Mouse (Mus musculus) testis, adult 2 months (tissue): ENCODE data around the gene Bud13. TPM values are rescaled to one million over a fixed set of nuclear protein-coding genes. Genes with fewer than 3 reads are reported as not detected.
"Not testable (repeated sequence)": the region's sequence is repeated elsewhere in the genome, so short reads cannot be mapped to it uniquely, and the experiment has no call there.

Source experiments
- H3K27ac ChIP-seq: fragments of 200-500 bp; 2 replicates; pipeline ENCODE4 v1.5.1; 2012; ENCODE audit warnings: low read depth, low read length; ENCODE audit not compliant: control insufficient read depth, insufficient read depth
- H3K27me3 ChIP-seq: fragments of 200-500 bp; 2 replicates; pipeline ENCODE4 v1.6.1; 2012; ENCODE audit warnings: mild to moderate bottlenecking, low read length, moderate library complexity; ENCODE audit not compliant: control insufficient read depth, insufficient read depth
- H3K36me3 ChIP-seq: fragments of 200-500 bp; 2 replicates; pipeline ENCODE4 v1.6.1; 2012; ENCODE audit warnings: mild to moderate bottlenecking, low read length; ENCODE audit not compliant: control insufficient read depth, insufficient read depth
- H3K4me1 ChIP-seq: fragments of 200-500 bp; 2 replicates; pipeline ENCODE4 v1.6.1; 2012; ENCODE audit warnings: low read length; ENCODE audit not compliant: control insufficient read depth, insufficient read depth
- H3K4me3 ChIP-seq: fragments of 200-500 bp; 2 replicates; pipeline ENCODE4 v1.5.1; 2012; ENCODE audit warnings: low read depth, mild to moderate bottlenecking, low read length, moderate library complexity, mixed read lengths; ENCODE audit not compliant: control insufficient read depth
- CTCF ChIP-seq: fragments of 200-500 bp; IDR thresholded peaks from 2 replicates; pipeline ENCODE4 v1.5.1; 2012; ENCODE audit warnings: low read depth, mild to moderate bottlenecking, inconsistent platforms, low read length, moderate library complexity; ENCODE audit not compliant: control insufficient read depth, insufficient read depth, insufficient replicate concordance
- POLR2A ChIP-seq: fragments of 200-500 bp; IDR thresholded peaks from 2 replicates; pipeline ENCODE4 v1.6.1; 2012; ENCODE audit warnings: low read depth, mild to moderate bottlenecking, inconsistent platforms, low read length, moderate library complexity; ENCODE audit not compliant: control insufficient read depth
- polyA plus RNA-seq: library from polyadenylated mRNA; depleted of rRNA; stranded (reverse); fragments of >200 nt; gene quantifications from 2 replicates; pipeline ENCODE4 v1.2.3, GENCODE M21; 2012

Gene Bud13
- polyA plus RNA-seq, 1 experiment, result 5.8 TPM

GRCm38 (mm10) chr9:46329250-46329648 is 46.4 kb downstream of the Bud13 start:
- peak overlapping the region; percentile 76; the same call in 1 of the 2 replicates for H3K27ac ChIP-seq
- TF ChIP-seq CTCF (no peak), POLR2A (no peak)
- H3K4me1 ChIP-seq, result peaks cover 17% of the 10 kb centered on the region
- H3K36me3 ChIP-seq, result no peaks in the 10 kb centered on the region
- peaks cover 3% of the 10 kb centered on the region for H3K27me3 ChIP-seq
- H3K4me3 ChIP-seq, result peak overlapping the region; percentile 96

DNA sequence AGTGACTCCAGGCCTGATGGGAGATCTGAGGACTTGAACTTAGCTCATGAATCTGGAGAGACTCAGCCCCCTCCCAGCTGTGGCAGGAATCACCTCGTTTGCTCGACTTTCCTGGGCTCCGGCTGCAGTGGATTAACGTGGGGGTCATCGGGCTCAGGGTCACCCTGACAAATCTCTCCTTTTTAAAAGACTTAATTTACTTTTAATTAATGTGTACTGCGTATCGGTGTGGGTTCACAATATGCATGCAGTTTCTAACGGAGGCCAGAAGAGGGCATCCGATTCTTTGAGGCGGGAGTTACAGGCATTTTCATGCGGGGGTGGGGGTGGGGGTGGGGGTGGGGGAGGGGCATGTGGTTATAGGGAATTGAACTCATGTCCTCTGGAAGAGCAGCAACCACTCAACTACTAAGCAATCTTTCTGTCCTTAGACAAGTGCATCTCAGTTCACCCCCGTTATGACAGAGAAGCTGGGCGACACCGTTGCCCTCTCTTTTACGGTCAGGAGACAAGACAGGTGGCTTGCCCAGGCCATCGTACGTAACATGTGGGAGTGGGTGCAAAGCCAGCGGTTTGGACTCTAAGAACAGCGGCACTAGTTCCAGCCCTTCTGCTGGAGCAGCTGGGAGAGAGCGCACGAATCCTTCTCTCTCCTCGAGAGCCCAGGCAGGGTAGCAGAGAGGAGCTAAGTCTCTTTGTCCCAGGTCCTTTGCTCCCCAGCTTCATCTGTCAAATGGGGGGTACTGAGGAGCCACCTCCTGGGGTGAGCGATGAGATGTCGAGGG is 47.2 kb downstream of the Bud13 start:
- H3K4me3 ChIP-seq, result peak overlapping the region; percentile 96
- no peaks in the 10 kb centered on the region for H3K36me3 ChIP-seq
- TF ChIP-seq CTCF (no peak), POLR2A (no peak; the same call in 1 of the 2 replicates)
- H3K27ac ChIP-seq, result peak overlapping the region; percentile 40
- peaks cover 3% of the 10 kb centered on the region for H3K27me3 ChIP-seq
- H3K4me1 ChIP-seq, result peaks cover 25% of the 10 kb centered on the region

GRCm38 (mm10) chr9:46330586-46330895 is 47.7 kb downstream of the Bud13 start:
- H3K36me3 ChIP-seq, result no peaks in the 10 kb centered on the region
- H3K27ac ChIP-seq, result peak overlapping the region; percentile 40
- H3K4me1 ChIP-seq, result peaks cover 28% of the 10 kb centered on the region
- peak overlapping the region; percentile 91 for H3K4me3 ChIP-seq
- TF ChIP-seq POLR2A (no peak; the same call in 1 of the 2 replicates), CTCF (no peak)
- H3K27me3 ChIP-seq, result peaks cover 3% of the 10 kb centered on the region

DNA sequence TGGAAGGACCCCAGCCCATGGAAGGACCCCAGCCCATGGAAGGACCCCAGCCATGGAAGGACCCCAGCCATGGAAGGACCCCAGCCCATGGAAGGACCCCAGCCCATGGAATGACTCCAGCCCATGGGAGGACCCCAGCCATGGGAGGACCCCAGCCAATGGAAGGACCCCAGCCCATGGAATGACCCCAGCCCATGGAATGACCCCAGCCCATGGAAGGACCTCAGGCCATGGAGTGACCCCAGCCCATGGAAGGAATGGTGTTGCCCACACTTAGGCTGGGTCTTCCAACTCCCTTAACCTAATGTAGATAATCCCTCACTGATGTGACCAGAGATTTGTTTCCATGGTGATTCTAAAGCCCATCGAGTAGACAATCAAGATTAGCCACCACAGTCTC is 48.5 kb downstream of the Bud13 start:
- Histone ChIP-seq H3K4me1 (peaks cover 28% of the 10 kb centered on the region), H3K27ac (no peak overlapping the region), H3K36me3 (no peaks in the 10 kb centered on the region), H3K4me3 (peak overlapping the region; percentile 91), H3K27me3 (peaks cover 3% of the 10 kb centered on the region)
- TF ChIP-seq CTCF, result no peak
- TF ChIP-seq POLR2A, result no peak

DNA sequence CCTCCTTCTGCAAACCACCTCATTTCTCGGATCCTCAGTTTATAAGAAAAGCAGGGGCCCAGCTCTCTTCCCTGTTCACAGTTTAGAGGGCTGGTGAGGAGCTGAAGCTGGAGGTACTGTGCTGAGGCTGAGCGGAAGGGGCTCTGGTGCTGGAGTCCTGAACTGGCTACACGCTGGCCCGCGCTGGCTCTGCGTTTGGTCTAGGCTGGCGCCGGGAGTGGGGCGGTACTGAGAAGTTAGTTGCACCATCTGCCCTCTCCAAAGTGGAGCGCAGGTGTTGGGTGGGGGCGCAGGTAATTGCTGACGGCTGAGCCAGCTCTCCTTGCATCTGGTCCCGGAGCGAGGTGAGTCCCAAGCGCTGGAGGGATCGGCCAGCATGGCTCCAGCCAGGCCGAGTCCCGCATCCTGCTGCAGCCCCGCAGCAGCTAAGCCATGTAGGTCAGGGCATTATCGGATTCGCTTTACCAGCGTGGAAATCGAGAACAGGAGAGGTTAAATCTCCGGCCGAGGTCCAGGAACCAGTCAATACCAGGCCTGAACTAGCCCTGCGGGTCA is 51.7 kb downstream of the Bud13 start:
- Histone ChIP-seq H3K27me3 (peaks cover 3% of the 10 kb centered on the region), H3K36me3 (no peaks in the 10 kb centered on the region), H3K27ac (no peak overlapping the region), H3K4me1 (peaks cover 19% of the 10 kb centered on the region), H3K4me3 (peak overlapping the region; percentile 26)
- TF ChIP-seq POLR2A (no peak), CTCF (no peak)

- Histone ChIP-seq H3K27me3 (no peaks in the 10 kb centered on the region), H3K27ac (no peak overlapping the region), H3K4me3 (no peak overlapping the region), H3K36me3 (no peaks in the 10 kb centered on the region), H3K4me1 (peaks cover 15% of the 10 kb centered on the region)
- TF ChIP-seq POLR2A (no peak), CTCF (no peak)
Observed at GRCm38 (mm10) chr9:46335461-46335995, 52.7 kb downstream of the Bud13 start.

GRCm38 (mm10) chr9:46336294-46336693 is 53.5 kb downstream of the Bud13 start:
- H3K4me1 ChIP-seq, result peaks cover 12% of the 10 kb centered on the region
- not testable (repeated sequence) for H3K27me3 ChIP-seq, H3K4me3 ChIP-seq, H3K27ac ChIP-seq, H3K36me3 ChIP-seq

- Histone ChIP-seq H3K4me1 (peaks cover 12% of the 10 kb centered on the region), H3K27me3 (no peaks in the 10 kb centered on the region), H3K4me3 (no peak overlapping the region), H3K27ac (no peak overlapping the region), H3K36me3 (no peaks in the 10 kb centered on the region)
- TF ChIP-seq CTCF (no peak), POLR2A (no peak)
Observed at GRCm38 (mm10) chr9:46337331-46337730, 54.5 kb downstream of the Bud13 start.
